Mouse (Mus musculus) MEL (cell line): ENCODE results near the gene Ell2. TPM values are rescaled to one million over a fixed set of nuclear protein-coding genes. Genes with fewer than 3 reads are reported as not detected.

ENCODE experiments used
- DNase-seq: peaks from one replicate; pipeline ENCODE4 v3.0.0; 2011; ENCODE audit warnings: low read depth, low spot score
- H3K27ac ChIP-seq: 2 replicates; pipeline ENCODE4 v1.5.1; 2012; ENCODE audit warnings: low read depth, mild to moderate bottlenecking, control low read depth, low read length, moderate library complexity; ENCODE audit not compliant: control insufficient read depth
- H3K27me3 ChIP-seq, 2 experiments: fragments of 150-350 bp in 1 of 2; sonication (generic) in 1 of 2; 2 replicates each; pipeline ENCODE4 v1.6.1; 2012; ENCODE audit warnings: low read length in 2 of 2, mild to moderate bottlenecking in 2 of 2, improper control_type of control experiment in 1 of 2, moderate library complexity in 1 of 2; ENCODE audit not compliant: insufficient read depth in 2 of 2, control insufficient read depth in 1 of 2
- H3K36me3 ChIP-seq, 2 experiments: 2 replicates each; pipeline ENCODE4 v1.6.1; 2012 to 2014; ENCODE audit warnings: low read length in 2 of 2, improper control_type of control experiment in 1 of 2, inconsistent platforms in 1 of 2, mild to moderate bottlenecking in 1 of 2; ENCODE audit not compliant: insufficient read depth in 2 of 2, control insufficient read depth in 1 of 2
- H3K4me1 ChIP-seq, 2 experiments: fragments of 150-350 bp in 1 of 2; sonication (generic) in 1 of 2; 2 replicates each; pipeline ENCODE4 v1.6.1; 2012; ENCODE audit warnings: low read length in 2 of 2, improper control_type of control experiment in 1 of 2, mild to moderate bottlenecking in 1 of 2; ENCODE audit not compliant: insufficient read depth in 2 of 2, control insufficient read depth in 1 of 2
- H3K4me3 ChIP-seq, 2 experiments: fragments of 150-350 bp in 1 of 2; sonication (generic) in 1 of 2; 2 replicates each; pipeline ENCODE4 v1.5.1; 2012; ENCODE audit warnings: low read depth in 2 of 2, low read length in 2 of 2, mild to moderate bottlenecking in 2 of 2, moderate library complexity in 2 of 2, control low read depth in 1 of 2, improper control_type of control experiment in 1 of 2; ENCODE audit not compliant: control insufficient read depth in 1 of 2, insufficient read depth in 1 of 2
- H3K79me2 ChIP-seq: 2 replicates; pipeline ENCODE4 v1.6.1; 2012; ENCODE audit warnings: mild to moderate bottlenecking, low read length, moderate library complexity; ENCODE audit not compliant: control insufficient read depth, poor library complexity, insufficient read depth
- H3K9ac ChIP-seq: 2 replicates; pipeline ENCODE4 v1.6.1; 2012; ENCODE audit warnings: low read depth, mild to moderate bottlenecking, control low read depth, low read length, moderate library complexity; ENCODE audit not compliant: control insufficient read depth, poor library complexity, severe bottlenecking
- H3K9me3 ChIP-seq: fragments of 150-350 bp; sonication (generic); replicated peaks from 2 replicates; pipeline ENCODE4 v1.6.1; 2012; ENCODE audit warnings: mild to moderate bottlenecking, low read length, improper control_type of control experiment, moderate library complexity; ENCODE audit not compliant: insufficient read depth
- BHLHE40 ChIP-seq: IDR thresholded peaks from 2 replicates; pipeline ENCODE4 v1.6.1; 2012; ENCODE audit warnings: low read depth, mild to moderate bottlenecking, inconsistent platforms, low read length, improper control_type of control experiment, borderline replicate concordance
- CHD1 ChIP-seq: IDR thresholded peaks from 2 replicates; pipeline ENCODE4 v1.6.1; 2012; ENCODE audit warnings: low read depth, mild to moderate bottlenecking, inconsistent platforms, low read length, improper control_type of control experiment
- CHD2 ChIP-seq: IDR thresholded peaks from 2 replicates; pipeline ENCODE4 v1.6.1; 2011; ENCODE audit warnings: low read length, improper control_type of control experiment
- CTCF ChIP-seq, 3 experiments: IDR thresholded peaks in 2 of 3; conservative IDR thresholded peaks in 1 of 3; 2 replicates each; pipeline ENCODE4 v1.5.1; 2011 to 2012; ENCODE audit warnings: low read length in 3 of 3, low read depth in 2 of 3, mild to moderate bottlenecking in 2 of 3, improper control_type of control experiment in 1 of 3, inconsistent platforms in 1 of 3, mixed read lengths in 1 of 3, moderate library complexity in 1 of 3; ENCODE audit not compliant: control insufficient read depth in 1 of 3, insufficient read depth in 1 of 3, poor library complexity in 1 of 3, severe bottlenecking in 1 of 3
- E2F4 ChIP-seq: IDR thresholded peaks from 2 replicates; pipeline ENCODE4 v1.6.1; 2011; ENCODE audit warnings: low read depth, low read length, improper control_type of control experiment, borderline replicate concordance
- ELF1 ChIP-seq: IDR thresholded peaks from 2 replicates; pipeline ENCODE4 v1.6.1; 2014; ENCODE audit warnings: low read depth, mild to moderate bottlenecking, inconsistent platforms, low read length, improper control_type of control experiment, moderate library complexity
- EP300 ChIP-seq, 2 experiments: IDR thresholded peaks; 2 replicates each; pipeline ENCODE4 v1.6.1; 2011; ENCODE audit warnings: improper control_type of control experiment in 2 of 2, low read length in 2 of 2, low read depth in 1 of 2, mild to moderate bottlenecking in 1 of 2
- ETS1 ChIP-seq: IDR thresholded peaks from 2 replicates; pipeline ENCODE4 v1.6.1; 2012; ENCODE audit warnings: low read depth, mild to moderate bottlenecking, inconsistent platforms, low read length, improper control_type of control experiment, moderate library complexity
- GABPA ChIP-seq: IDR thresholded peaks from 2 replicates; pipeline ENCODE4 v1.6.1; 2012; ENCODE audit warnings: low read depth, mild to moderate bottlenecking, inconsistent platforms, low read length, improper control_type of control experiment, moderate library complexity
- GATA1 ChIP-seq: IDR thresholded peaks from 2 replicates; pipeline ENCODE4 v1.6.1; 2011; ENCODE audit warnings: low read depth, low read length, improper control_type of control experiment
- JUND ChIP-seq: IDR thresholded peaks from 2 replicates; pipeline ENCODE4 v1.6.1; 2011; ENCODE audit warnings: low read depth, mild to moderate bottlenecking, improper control_type of control experiment, low read length
- KAT2A ChIP-seq: conservative IDR thresholded peaks from 2 replicates; pipeline ENCODE4 v1.6.1; 2012; ENCODE audit warnings: low read depth, low read length, improper control_type of control experiment, inconsistent platforms
- MAFK ChIP-seq: IDR thresholded peaks from 2 replicates; pipeline ENCODE4 v1.6.1; 2011; ENCODE audit warnings: low read depth, mild to moderate bottlenecking, low read length, improper control_type of control experiment, borderline replicate concordance
- MAX ChIP-seq: IDR thresholded peaks from 2 replicates; pipeline ENCODE4 v1.6.1; 2011; ENCODE audit warnings: low read length, improper control_type of control experiment
- MAZ ChIP-seq: IDR thresholded peaks from 2 replicates; pipeline ENCODE4 v1.6.1; 2012; ENCODE audit warnings: low read depth, mild to moderate bottlenecking, inconsistent platforms, low read length, improper control_type of control experiment
- MEF2A ChIP-seq: IDR thresholded peaks from 2 replicates; pipeline ENCODE4 v1.6.1; 2014; ENCODE audit warnings: low read depth, mild to moderate bottlenecking, inconsistent platforms, low read length, improper control_type of control experiment; ENCODE audit not compliant: poor library complexity, insufficient replicate concordance, severe bottlenecking; ENCODE audit errors: extremely low read depth
- MXI1 ChIP-seq: IDR thresholded peaks from 2 replicates; pipeline ENCODE4 v1.6.1; 2011; ENCODE audit warnings: mild to moderate bottlenecking, low read depth, low read length, improper control_type of control experiment
- MYB ChIP-seq: IDR thresholded peaks from 2 replicates; pipeline ENCODE4 v1.6.1; 2011; ENCODE audit warnings: mild to moderate bottlenecking, low read depth, low read length, improper control_type of control experiment
- NELFE ChIP-seq: IDR thresholded peaks from 2 replicates; pipeline ENCODE4 v1.6.1; 2011; ENCODE audit warnings: low read depth, low read length, improper control_type of control experiment
- NRF1 ChIP-seq: IDR thresholded peaks from 2 replicates; pipeline ENCODE4 v1.6.1; 2014; ENCODE audit warnings: low read depth, mild to moderate bottlenecking, inconsistent platforms, low read length, improper control_type of control experiment, moderate library complexity; ENCODE audit not compliant: poor library complexity, insufficient read depth, severe bottlenecking
- POLR2AphosphoS2 ChIP-seq: IDR thresholded peaks from 2 replicates; pipeline ENCODE4 v1.6.1; 2011; ENCODE audit warnings: low read length, improper control_type of control experiment
- POLR2AphosphoS5 ChIP-seq: IDR thresholded peaks from 2 replicates; pipeline ENCODE4 v1.6.1; 2012; ENCODE audit warnings: low read depth, borderline replicate concordance, mild to moderate bottlenecking, inconsistent platforms, low read length, moderate library complexity, mixed read lengths
- RAD21 ChIP-seq: IDR thresholded peaks from 2 replicates; pipeline ENCODE4 v1.6.1; 2011; ENCODE audit warnings: mild to moderate bottlenecking, low read depth, low read length, improper control_type of control experiment
- RCOR1 ChIP-seq: IDR thresholded peaks from 2 replicates; pipeline ENCODE4 v1.6.1; 2012; ENCODE audit warnings: low read depth, mild to moderate bottlenecking, inconsistent platforms, low read length, improper control_type of control experiment
- SIN3A ChIP-seq: IDR thresholded peaks from 2 replicates; pipeline ENCODE4 v1.6.1; 2012; ENCODE audit warnings: low read length, improper control_type of control experiment, inconsistent platforms
- SMC3 ChIP-seq: IDR thresholded peaks from 2 replicates; pipeline ENCODE4 v1.6.1; 2011; ENCODE audit warnings: low read depth, low read length, improper control_type of control experiment
- TAL1 ChIP-seq: IDR thresholded peaks from 2 replicates; pipeline ENCODE4 v1.6.1; 2012; ENCODE audit warnings: mild to moderate bottlenecking, inconsistent platforms, low read length, moderate library complexity, mixed read lengths
- TBP ChIP-seq: IDR thresholded peaks from 2 replicates; pipeline ENCODE4 v1.8.0; 2011; ENCODE audit warnings: low read depth, low read length, improper control_type of control experiment
- TCF12 ChIP-seq: IDR thresholded peaks from 2 replicates; pipeline ENCODE4 v1.6.1; 2014; ENCODE audit warnings: low read depth, mild to moderate bottlenecking, inconsistent platforms, low read length, improper control_type of control experiment, moderate library complexity
- UBTF ChIP-seq: IDR thresholded peaks from 2 replicates; pipeline ENCODE4 v1.6.1; 2012; ENCODE audit warnings: low read depth, mild to moderate bottlenecking, inconsistent platforms, low read length, improper control_type of control experiment, moderate library complexity, borderline replicate concordance; ENCODE audit not compliant: insufficient read depth
- USF1 ChIP-seq: IDR thresholded peaks from 2 replicates; pipeline ENCODE4 v1.6.1; 2014; ENCODE audit warnings: low read depth, mild to moderate bottlenecking, inconsistent platforms, low read length, improper control_type of control experiment, moderate library complexity
- USF2 ChIP-seq, 2 experiments: IDR thresholded peaks; 2 replicates each; pipeline ENCODE4 v1.6.1; 2011 to 2012; ENCODE audit warnings: improper control_type of control experiment in 2 of 2, low read length in 2 of 2, borderline replicate concordance in 1 of 2, inconsistent platforms in 1 of 2, low read depth in 1 of 2, mild to moderate bottlenecking in 1 of 2; ENCODE audit not compliant: insufficient read depth in 1 of 2
- ZC3H11A ChIP-seq: IDR thresholded peaks from 2 replicates; pipeline ENCODE4 v1.6.1; 2012; ENCODE audit warnings: low read depth, mild to moderate bottlenecking, inconsistent platforms, low read length, improper control_type of control experiment
- ZKSCAN1 ChIP-seq: IDR thresholded peaks from 2 replicates; pipeline ENCODE4 v1.6.1; 2012; ENCODE audit warnings: low read depth, mild to moderate bottlenecking, inconsistent platforms, low read length, improper control_type of control experiment, moderate library complexity
- ZMIZ1 ChIP-seq: IDR thresholded peaks from 2 replicates; pipeline ENCODE4 v1.6.1; 2012; ENCODE audit warnings: low read depth, mild to moderate bottlenecking, inconsistent platforms, low read length, improper control_type of control experiment, moderate library complexity
- ZNF384 ChIP-seq: IDR thresholded peaks from 2 replicates; pipeline ENCODE4 v1.6.1; 2012; ENCODE audit warnings: low read depth, mild to moderate bottlenecking, inconsistent platforms, low read length, improper control_type of control experiment
- polyA plus RNA-seq, 2 experiments: library from polyadenylated mRNA; stranded (reverse) in 1 of 2; unstranded in 1 of 2; fragments of >175 nt in 1 of 2; fragments of >200 nt in 1 of 2; gene quantifications; 2 replicates each; pipeline versions ENCODE4 v1.2.1 to v1.2.4; 2012; ENCODE audit warnings: low replicate concordance in 2 of 2, low read depth in 1 of 2; ENCODE audit not compliant: insufficient read length in 2 of 2, insufficient read depth in 1 of 2, missing spikeins in 1 of 2
- total RNA-seq: library from RNA; depleted of rRNA; stranded (reverse); fragments of 300-350 nt; gene quantifications from 2 replicates; pipeline ENCODE4 v1.2.3, GENCODE M21; 2012

Gene Ell2
- total and polyA plus RNA-seq, 3 experiments = 25.0 to 77.1 (median 52.5) TPM

DNA sequence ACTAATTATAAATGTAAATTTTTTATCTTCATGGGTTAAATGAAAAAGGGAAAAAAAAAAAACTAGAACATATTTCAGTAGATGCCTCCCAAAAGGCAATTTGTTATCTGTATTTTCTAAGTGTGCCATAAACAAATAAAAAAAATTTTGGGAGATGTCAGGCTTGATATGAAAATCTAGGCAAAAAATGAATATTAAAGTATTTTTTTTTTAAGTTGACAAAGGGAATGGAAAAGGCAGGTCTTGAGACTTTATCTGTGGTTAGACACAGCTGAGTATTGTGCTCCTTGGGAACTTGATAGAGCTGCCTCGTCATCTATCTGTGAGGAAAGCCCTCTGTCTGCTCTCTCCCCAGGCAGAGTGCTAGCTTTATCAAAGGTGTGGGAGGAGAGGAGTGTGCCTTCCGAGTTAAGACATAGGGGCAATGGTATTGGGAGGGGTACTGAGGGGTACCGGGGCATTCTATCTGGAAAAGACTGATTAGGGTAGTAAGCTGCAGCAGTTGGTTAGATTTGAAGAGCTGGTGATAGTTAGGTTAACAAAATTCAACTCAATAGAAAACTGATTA, 27.1 kb downstream of the Ell2 start:
- H3K36me3 ChIP-seq = peaks cover 0 to 64% of the 10 kb centered on the region in 2 experiments; a peak in 3 of 4 replicates
- no peaks in the 10 kb centered on the region for H3K27me3 ChIP-seq
- peak overlapping the region; percentile 98 for H3K27ac ChIP-seq
- DNase-seq = peak; percentile 93
- H3K9me3 ChIP-seq = no peaks in the 10 kb centered on the region
- H3K9ac ChIP-seq = no peak overlapping the region; the same call in 1 of the 2 replicates
- no peak overlapping the region; a peak in 1 of 4 replicates for H3K4me3 ChIP-seq
- H3K79me2 ChIP-seq = peaks cover 16% of the 10 kb centered on the region
- peaks cover 31 to 43% of the 10 kb centered on the region in 2 experiments for H3K4me1 ChIP-seq
- no peak for TF ChIP-seq NRF1
- peak; percentile 99 for TF ChIP-seq GATA1
- TF ChIP-seq POLR2AphosphoS2 = no peak
- no peak for TF ChIP-seq CHD1
- peak; percentile 95 for TF ChIP-seq SIN3A
- peak; percentile 9; the same call in 1 of the 2 replicates for TF ChIP-seq ZC3H11A
- TF ChIP-seq ZKSCAN1 = no peak; the same call in 1 of the 2 replicates
- peak; percentile 100 for TF ChIP-seq ETS1
- TF ChIP-seq ZMIZ1 = no peak
- TF ChIP-seq MAZ = peak; percentile 91; the same call in 1 of the 2 replicates
- TF ChIP-seq TAL1 = peak; percentile 86
- peak; percentile 98 to 99 for TF ChIP-seq EP300 (IDR thresholded peaks at IDR 0.05; ENCODE audit: low read depth in 1 of 2, low read length in 2 of 2)
- TF ChIP-seq USF2 (IDR thresholded peaks at IDR 0.05; ENCODE audit: borderline replicate concordance in 1 of 2, insufficient read depth in 1 of 2, low read depth in 1 of 2, low read length in 2 of 2) = no peak
- no peak for TF ChIP-seq UBTF
- TF ChIP-seq E2F4 = no peak
- no peak for TF ChIP-seq KAT2A
- peak; percentile 33; the same call in 1 of the 2 replicates for TF ChIP-seq CHD2
- no peak for TF ChIP-seq SMC3
- TF ChIP-seq USF1 = no peak
- TF ChIP-seq TCF12 = peak; percentile 98
- TF ChIP-seq MAX = no peak
- no peak for TF ChIP-seq MEF2A
- TF ChIP-seq MYB = peak; percentile 79
- TF ChIP-seq TBP = no peak
- no peak for TF ChIP-seq ELF1
- no peak for TF ChIP-seq NELFE
- peak; percentile 91 for TF ChIP-seq RCOR1
- TF ChIP-seq POLR2AphosphoS5 = no peak
- TF ChIP-seq RAD21 = no peak
- peak; percentile 65; the same call in 1 of the 2 replicates for TF ChIP-seq BHLHE40
- peak; percentile 60; the same call in 1 of the 2 replicates for TF ChIP-seq GABPA
- peak; percentile 87 for TF ChIP-seq MAFK
- TF ChIP-seq CTCF (IDR thresholded peaks at IDR 0.05 in 2 of 3, conservative IDR thresholded peaks at IDR 0.05 in 1 of 3; ENCODE audit: control insufficient read depth in 1 of 3, insufficient read depth in 1 of 3, low read depth in 2 of 3, low read length in 3 of 3, poor library complexity in 1 of 3, severe bottlenecking in 1 of 3) = no peak
- TF ChIP-seq JUND = 0 out of 2 replicates have a peak, but pooled peaks have one; percentile 36
- TF ChIP-seq MXI1 = no peak; the same call in 1 of the 2 replicates
- peak; percentile 96 for TF ChIP-seq ZNF384
